Mouse (Mus musculus): ENCODE measurements around the gene Wdr34.

DNA sequence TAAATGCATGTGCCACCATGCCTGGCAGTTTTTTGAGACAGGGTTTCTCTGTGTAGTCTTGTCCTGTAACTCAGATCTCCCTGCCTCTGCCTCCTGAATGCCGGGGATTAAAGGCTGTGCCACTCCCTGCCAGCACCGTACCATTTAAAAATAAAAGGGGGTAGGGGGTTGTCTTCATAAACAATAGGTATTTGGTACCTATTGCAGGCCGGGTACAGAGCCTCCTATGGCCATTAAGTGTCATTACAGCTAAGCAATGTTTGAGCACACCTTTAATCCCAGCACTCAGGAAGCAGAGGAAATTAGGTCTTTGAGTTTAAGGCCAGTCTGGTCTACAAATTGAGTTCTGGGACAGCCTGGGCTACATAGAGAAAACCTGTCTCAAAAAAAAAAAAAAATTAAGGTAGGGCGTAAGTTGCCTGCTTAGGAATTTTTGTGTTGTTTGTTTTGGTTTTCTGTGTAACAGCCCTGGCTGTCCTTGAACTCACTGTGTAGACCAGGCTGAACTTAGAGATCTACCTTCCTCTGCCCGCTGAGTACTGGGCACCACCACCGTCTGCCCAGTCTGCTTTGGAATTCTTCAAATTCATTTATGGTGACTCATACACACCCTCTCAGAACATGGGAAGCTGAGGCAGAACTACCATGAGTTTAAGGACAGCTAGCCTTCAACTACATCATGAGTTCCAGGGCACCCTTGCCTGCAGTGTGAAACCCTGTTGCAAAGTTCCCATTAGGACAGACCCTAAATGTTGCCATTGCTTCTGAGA lies 3.5 kb upstream of the Wdr34 start:
- no peak for TF ChIP-seq POLR2A (IDR thresholded peaks at IDR 0.05; ENCODE audit: borderline replicate concordance, extremely low read depth, insufficient read depth, insufficient read length, poor library complexity, severe bottlenecking)
- TF ChIP-seq CTCF (IDR thresholded peaks at IDR 0.05; ENCODE audit: borderline replicate concordance, extremely low read depth, insufficient read depth, insufficient read length): peak; percentile 39; the same call in 1 of the 2 replicates
